Mouse (Mus musculus) right cerebral cortex, adult 2 months (tissue): ENCODE results near the gene Fam168a.

Experiments used
- DNase-seq, 2 experiments: peaks; one replicate each; pipeline ENCODE4 v3.0.0; 2021 to 2022; ENCODE audit warnings: low spot score in 2 of 2

The Fam168a gene

DNA sequence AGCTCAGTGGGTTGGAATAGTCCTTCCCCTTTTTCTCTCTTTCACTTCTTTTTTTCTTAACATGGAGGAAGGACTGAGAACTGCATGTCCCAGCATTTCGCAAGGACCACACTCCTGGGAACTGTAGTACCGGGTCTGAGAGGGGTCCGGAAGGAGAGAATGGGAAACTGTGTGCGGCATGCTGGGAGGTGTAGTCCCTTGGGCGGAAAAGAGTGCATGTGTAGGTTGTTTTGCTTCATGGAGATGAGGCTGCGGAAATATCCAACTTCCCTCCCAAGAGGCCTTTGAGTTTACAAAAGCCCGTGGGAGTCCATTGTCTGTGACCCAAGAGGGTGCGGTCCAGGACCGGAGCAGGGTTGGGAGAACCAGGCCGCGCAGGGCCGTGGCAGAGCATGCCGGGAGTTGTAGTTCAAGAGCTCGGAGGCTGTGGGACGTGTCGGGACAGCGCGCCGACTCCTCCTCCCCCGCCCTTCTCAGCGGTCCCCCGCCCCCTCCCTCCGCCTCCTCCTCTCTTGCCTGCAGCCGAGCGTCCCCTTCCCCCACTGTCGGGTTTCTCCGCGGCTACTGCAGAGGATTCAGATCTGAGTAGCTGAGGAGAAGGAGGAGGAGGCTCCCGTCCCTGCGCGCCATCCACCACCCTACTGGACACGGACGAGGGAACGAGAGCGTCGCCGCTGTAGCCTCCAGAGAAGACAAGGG, at the start of gene Fam168a:
Fam168a (plus strand) TSS at position 493 of the 699 bp plus-strand sequence.
- DNase-seq: peak; percentile 93 to 96

DNA sequence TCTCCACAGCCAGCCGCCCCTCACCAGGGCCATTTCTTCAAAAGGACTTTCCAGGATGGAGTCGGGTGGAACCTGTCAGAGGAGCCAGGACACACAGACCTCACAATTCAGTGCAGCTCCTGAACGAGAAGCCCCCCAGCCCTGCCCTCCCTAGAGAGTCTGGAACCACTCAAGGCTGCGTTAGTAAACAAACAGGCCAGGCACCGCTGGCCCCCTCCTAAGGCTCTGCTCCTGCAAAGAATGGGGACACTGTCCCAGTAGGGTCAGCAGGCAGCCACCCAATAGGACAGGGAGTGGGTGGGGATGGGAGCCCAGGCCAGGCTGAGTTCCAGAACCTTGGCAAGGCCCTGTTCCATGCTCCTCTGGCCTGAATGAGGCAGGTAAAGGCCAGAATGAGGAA, 49.7 kb upstream of the Fam168a start:
- DNase-seq: no peak

DNA sequence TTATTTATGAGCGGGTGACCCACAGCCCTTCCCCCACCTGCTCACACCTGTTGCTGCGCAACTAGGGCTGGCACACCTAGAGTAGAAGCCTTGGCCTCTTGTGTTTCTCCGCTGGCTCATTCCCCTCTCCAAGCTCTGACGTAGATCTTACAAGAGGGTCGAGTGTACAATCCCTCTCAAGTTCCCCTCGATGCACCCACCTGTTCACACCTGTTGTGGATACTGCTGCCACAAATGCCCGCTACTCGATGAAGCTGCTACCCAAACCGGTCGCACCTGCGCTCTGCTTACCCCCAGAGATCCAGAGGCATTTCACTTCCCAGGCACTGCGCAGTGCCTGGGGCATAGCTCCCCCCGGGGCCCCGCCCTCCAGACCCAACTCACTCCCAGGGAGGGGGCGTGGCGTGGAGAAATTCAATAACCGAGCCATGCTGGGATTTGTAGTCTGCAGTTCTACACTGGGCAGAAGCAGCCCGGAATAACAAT, 48.3 kb upstream of the Fam168a start:
- DNase-seq: no peak

DNA sequence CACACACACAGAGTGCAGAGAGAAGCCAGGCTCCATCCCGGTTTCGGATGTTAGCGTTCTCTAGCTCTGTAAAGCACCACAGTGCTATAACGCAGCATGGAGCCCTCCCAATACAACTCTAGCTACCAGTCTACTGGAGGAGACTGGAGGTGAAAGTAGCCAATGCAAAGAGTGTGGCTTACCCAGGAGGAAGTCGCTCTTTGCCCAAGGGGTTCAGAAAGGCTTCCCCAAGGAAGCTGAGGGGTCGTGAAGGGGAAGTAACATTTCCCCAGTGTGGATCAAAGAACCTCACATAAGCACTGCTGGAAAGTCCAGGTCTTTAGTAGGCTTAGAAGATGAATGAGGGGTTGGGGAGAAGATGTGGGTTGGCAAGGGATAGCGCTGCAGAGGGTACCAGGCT, 45.2 kb upstream of the Fam168a start:
- DNase-seq: no peak

DNA sequence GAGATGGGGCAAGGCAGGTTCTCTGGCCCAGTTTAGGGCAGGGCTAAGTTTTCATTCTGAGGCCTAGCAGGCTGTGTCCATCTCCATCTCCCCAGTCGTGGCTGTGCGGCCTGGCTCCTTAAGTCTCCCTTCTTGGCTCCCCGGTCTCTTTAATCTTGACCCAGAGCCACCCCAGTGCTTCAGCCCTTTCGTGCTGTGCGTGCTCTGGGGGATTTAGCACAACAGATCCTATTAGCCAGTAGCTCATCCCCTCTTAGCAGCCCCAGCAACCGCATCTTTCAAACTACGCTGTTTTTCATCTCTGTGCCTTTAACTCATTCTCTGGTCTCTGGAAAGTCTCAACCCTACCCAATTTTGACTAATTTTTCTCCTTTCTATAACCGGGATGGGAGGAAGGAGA, 44.2 kb upstream of the Fam168a start, which contains the start of gene Plekhb1:
Plekhb1 (minus strand) TSS at position 184 of the 400 bp plus-strand sequence.
- no peak for DNase-seq

DNA sequence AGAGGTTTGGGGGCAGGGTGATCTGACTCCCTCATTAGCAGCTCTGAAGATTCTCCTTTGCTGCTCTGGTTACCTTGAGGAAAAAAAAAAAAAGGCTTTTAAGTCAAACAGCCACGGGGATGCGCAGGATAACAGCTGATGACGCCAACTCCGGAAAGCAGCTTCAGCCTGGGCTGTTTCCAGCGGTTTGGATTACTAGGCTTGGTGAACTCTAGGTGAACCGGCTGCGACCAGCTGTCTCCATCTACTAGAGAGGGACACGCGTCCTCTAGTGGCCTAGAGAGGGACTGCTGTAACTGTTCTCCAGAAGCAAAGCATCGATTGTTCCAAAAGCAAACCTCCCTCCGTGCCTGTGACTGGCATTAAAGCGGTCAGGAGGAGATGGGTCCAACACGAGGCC, 43.2 kb upstream of the Fam168a start:
- peak; percentile 93 to 95 for DNase-seq

DNA sequence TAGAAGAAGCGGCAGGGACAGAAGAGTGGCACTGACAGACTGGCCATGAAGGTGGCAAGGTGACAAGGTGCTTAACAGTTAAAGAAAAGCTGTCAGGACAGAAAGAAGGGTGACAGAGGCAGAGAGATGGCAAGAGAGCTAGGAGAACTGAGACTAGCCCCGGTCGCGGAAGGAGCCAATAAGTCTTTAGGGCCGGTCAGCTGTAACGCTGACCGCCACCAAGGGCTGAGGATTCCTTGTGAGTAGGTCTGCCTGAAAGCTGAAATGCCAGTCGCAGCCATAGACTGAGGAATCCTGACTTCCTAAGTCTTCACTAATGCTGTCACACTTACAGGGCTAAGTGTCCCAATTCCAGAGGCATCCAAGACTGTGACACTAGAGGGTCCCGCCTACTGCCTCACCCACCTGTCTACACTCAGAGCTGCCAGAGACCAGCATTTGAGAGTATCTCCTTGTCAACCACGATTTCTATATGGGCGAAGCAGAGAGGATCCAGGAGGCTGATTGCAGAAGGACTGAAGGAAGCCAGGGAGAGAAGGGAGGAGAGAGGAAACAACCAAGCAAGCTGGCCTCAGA, 42.6 kb upstream of the Fam168a start:
- DNase-seq: no peak

DNA sequence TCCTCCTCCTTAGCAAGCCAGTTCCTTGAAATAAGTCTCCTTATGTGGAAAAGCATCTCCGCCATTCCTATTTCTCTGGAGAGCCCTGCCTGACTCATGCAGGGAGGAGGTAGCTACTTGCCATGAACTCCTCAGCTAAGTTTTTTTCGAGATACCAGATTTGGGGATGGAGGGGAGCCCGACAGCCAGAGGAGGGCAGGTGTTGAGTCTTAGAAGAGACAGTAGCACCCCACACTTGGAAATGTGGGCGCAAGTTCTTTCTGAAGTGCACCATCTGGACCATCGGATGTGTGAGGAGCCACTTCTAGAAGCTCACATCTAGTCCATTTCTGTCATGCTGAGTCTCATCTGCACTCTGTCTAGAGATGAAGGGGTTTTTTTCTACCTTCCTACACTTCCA, 35.8 kb upstream of the Fam168a start:
- DNase-seq: peak; percentile 60 to 63

DNA sequence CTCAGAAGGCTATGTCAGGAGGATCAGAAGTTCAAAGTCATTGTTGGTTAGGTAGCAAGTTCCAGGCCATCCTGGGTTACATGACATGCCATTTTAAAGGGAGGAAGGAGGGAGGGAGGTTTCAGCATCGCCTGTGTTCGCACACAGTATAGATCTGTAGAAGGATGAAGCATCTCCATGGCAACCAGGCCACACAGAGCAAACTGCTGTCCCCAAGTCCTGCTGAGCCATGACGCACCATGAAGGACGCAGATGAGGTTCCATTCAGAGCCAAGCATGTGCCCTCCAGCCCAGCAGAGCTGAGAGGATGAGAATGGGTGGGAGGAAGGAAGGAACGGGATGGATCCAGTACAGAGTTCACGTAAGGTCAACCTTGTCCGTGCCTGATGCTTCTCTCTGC, 33.0 kb upstream of the Fam168a start:
- no peak for DNase-seq

DNA sequence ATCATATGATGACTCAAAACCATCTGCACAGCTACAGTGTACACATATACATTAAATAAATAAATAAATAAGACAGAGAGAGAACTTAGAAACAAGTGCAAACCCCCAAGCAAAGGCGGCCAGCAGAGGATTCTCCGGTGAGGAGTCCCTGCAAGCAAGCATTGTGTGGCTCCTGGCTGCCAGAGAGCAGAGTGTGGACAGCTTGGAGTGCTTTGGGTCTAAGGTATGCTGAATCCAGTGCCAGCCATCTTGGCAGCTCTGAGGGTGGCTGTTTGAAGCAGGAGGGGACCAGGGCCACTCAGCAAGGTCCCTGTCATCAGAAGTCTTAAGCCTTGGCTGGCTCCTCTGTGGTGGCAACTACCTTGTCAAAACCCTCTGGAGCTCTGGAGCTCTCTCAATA, 31.5 kb upstream of the Fam168a start:
- DNase-seq: no peak

DNA sequence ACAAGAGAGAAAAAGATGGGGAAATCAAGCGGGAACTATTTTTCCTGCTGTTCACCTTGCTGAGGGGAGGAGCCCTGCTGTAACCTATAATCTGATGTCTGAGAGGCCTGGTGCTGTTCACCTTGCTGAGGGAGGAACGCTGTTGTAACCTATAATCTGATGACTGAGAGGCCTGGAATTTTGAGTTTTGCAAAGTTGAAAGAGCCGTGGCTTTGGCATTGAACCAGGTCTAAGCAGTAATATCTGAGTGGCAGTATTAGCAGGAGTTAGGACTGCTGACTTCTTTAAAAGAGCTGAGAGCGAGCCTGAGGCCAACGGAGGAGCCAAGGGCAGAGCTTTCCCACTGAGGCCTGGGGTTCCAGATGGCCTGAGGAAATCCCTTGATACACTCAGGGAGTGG, 28.4 kb upstream of the Fam168a start:
- DNase-seq: no peak

DNA sequence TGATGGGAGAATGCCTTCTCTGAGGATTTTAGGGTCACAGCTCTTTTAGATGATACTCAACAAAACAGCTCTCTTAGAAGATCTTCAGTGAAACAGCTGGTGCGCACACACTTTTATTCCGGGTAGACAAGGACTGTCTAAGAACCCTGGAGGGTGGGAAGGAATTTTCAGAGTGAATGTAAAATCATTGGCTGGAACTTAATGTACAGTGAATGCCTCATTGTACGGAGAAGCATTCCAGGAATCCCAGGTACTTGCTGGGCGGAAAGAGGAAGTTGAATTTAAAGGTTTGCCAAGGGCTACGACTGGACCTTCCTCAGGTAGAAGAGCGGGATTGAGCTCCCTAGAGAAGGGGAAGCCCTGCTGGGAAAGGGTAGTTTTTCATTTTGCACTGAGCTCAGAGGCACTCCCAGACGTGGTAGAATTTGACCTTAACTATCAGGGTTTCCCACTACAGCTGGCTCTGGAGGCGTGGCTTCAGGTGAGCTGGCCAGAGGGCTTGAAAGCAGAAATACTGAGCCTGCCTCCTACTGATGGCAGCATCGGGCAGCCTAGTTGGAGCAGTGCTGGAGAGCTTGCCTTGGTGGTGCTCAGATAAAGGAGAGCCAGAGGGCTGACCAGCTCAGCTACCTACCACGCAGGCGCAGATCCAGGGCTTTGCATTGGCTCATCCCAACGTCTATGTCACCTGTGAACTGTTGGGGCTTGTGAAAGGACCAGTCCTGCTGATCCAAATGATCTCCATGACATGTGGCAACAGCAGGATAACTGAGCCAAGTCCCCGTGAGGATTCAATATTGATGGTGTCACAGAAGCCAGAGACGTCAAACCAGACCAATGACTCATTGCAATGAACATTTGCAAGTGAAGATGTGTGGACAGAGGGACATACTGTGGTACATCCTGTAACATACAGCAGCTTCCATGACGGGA, 27.2 kb upstream of the Fam168a start:
- DNase-seq: no peak

DNA sequence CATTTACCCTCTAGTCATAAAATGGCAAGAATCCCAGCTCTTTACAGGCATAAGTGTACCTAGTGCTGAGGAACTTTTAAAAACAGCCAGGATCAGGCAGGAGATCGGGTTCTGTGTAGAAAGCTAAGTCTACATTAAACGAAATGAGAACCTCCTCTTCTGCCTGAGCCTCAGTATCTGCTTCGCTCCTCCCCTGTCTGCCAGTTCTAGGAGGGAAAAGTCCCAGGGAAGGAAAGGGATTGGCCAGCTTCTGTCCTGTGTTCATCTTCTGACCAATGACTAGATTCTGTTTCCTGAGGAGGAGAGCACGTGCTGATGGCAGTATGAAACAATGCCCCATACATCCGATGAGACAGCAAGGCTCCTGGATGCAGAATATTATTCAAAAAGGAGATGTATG, 25.3 kb upstream of the Fam168a start:
- DNase-seq: peak in 1 of 2 experiments; percentile 26

DNA sequence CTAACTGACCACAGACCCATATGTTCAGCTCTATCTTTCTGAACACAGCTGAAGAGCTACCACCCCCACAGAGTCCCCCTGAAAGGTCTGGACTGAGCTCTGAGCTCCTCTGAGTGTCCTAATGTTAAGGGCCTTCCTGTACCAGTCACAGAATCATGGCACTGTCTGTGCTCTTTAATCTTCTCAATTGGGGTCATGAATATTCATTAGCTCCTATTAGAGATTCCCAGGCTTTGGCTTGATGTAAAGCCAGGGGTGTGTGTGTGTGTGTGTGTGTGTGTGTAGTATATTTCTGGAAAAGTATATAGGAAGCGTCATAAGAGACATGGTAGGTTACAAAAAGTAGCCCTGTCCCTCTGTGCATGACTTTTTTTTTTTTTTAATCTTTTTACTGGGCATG, 23.2 kb upstream of the Fam168a start:
- no peak for DNase-seq

DNA sequence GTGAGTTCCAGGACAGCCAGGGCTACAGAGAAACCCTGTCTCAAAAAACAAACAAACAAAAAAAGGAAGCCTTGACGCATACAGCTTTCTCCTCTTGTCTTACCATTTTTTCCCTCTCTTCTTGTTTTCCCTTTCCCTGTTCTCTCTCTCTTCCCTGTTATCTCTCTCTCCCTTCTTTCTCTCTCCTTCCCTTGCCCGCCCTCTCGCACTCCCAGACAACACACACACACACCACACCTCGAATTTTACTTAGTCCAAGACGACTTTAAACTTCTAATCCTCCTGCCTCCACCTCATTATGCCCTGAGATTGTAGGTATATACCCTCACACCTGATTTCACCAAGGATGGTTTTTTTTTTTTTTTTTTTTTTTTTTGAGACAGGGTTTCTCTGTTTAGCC, 22.4 kb upstream of the Fam168a start:
- DNase-seq: no peak

DNA sequence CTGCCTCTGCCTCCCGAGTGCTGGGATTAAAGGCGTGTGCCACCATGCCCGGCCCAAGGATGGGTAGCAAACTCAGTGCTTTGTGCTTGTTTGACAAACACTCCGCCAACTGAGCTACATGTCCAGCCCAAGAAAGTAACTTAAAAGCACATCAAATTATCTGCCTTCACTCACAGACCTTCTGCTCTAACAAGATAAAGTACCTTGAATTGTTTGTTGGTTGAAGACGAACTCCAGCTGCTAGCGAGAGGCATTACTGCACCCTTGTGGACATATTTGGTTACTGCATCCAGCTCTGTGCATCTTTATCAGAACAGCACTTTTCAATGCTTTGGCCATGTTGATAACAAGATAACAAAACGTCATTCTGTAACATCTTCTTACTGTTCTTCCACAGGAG, 21.9 kb upstream of the Fam168a start:
- DNase-seq: peak; percentile 76 to 79

DNA sequence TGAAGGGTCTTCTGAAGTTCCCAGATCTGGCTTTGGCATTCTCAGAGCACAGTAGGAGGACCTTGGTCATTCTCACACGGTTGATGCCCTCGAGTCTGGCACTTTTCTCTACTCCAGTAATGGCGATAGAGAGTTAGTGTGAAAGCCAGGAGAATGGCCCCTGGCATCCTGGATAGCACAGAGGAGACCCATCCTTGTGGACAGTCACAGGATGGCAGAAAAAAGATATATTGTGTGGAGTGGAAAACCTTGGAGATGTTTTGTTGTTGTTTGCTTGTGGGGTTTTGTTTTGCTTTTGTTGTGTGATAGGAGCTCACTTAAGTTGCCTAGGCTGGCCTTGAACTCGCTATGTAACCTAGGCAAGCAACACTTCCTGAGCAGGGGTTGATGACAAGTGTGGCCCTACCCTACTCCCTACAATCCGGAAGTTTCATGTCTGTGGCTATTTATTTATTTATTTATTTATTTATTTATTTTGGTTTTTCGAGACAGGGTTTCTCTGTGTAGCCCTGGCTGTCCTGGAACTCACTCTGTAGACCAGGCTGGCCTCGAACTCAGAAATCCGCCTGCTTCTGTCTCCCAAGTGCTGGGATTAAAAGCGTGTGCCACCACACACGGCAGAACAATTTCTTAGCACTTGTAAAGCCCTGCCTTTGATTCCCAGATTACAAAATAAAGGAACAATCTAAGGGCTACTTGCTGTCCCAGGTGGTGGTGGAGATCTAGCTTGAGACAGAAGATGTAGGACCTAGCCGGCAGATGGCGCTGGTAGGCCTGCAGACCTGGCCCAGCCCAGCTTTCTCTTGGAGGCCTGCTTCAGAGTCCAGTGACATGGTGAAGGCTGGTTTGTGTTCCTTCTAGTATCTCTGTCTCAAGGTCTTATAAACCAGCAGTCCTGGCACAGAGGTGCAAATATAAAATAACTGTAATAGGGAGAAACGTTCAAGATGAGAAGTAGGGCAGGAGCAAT, 21.1 kb upstream of the Fam168a start:
- DNase-seq: peak; percentile 52 to 75

DNA sequence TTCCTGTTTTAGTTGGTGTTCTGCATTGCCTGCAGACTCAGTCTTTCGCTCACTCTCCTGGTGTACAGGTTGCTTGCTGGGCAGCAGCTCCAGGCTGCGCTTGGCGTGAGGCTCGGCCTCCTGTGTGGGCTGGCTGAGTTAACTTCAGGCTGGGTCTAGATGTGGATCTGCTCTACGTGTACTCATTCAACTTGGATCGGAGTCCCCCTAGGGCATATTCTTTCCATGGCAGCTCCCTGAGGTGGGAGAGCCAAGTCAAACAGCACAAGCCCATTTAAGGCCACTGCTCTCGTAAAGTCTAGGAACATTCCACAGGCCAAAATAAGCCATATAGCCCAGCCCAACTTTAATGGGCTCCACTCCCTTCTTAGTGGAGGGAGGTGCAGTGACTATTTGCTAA, 18.0 kb upstream of the Fam168a start:
- DNase-seq: no peak

DNA sequence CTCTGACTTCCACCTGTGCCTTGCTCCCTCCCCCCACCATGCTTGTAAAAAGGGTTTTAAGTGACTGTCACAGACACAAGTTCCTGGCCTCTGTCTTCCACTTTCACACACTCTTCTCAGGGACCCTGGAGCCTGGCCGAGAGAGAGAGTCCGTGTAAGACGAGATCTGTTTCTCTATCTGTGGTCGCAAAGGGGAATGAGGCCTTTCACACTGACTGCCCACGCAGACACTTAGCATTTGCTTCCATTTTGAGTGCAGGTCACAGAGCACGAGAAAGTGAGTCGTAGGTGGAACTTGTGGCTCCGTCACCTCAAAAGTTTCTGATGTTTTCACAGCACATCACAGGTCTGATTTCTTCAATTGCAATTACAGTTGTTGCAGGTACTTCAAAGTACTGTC, 13.2 kb upstream of the Fam168a start:
- DNase-seq: no peak

DNA sequence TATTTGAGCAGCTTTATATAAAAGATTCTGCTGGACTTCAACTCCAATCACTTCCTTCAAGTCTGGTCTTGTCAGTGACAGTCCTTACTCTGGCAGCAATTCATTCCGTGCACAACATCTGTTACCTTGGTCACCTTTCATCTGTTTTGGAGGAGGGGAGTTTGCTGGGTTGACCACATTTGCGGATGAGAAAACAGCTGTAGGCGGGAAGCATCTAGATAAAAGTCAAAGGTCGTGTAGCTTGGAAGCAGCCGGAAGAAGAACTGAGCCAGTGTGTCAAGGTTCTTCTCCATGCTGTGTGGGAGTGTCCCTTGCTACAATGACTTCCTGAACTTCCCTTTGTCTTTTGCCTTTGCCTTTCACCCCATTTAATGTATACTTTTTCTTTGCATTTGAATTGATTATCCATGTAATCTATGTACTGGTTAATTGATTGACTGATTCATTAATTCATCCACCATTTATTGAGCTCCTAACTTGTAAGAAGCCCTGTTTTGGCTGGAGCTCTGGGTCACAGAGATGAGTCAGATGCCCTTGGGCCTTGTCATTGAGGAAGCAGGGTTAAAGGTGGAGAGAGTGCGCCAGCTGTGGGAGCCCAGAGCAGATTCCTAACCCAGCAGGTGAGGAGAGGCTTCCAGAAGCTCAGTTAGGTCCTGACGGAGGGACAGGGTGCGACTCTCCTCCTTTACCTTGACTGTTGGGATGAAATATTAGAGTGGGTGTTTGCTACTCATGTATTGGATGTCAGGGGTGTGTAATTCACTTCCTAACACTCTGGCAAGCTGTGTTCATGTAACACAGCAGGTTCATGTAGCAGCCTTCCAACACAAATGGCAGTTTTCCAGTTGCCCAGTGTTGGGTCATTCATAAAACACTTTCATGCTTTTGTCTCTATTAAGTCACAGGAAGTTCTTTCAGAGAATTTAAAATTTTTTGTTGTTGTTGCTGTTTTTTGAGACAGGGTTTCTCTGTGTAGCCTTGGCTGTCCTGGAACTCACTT, 6.4 kb upstream of the Fam168a start:
- DNase-seq: no peak
